Comparison of ENCODE assay signal across 19 mouse cellular contexts in genomic region chr19:43464294-43464687, GRCm38 (mm10). TPM values are rescaled to one million over a fixed set of nuclear protein-coding genes. Genes with fewer than 3 reads are reported as not detected.
DNase-seq lines count a peak whose midpoint lies in the region; ATAC-seq and TF ChIP-seq lines count a peak whose summit lies in the region.
"Had no signal": no experiment of that assay in that cellular context is flagged by ENCODE, and none has a peak within 500 bp of the region (broad histone marks: within the 10 kb centered on the region; RNA-seq: fewer than 3 reads in every experiment).

No protein-coding gene starts in this region.

- no peak for ATAC-seq in kidney, embryonic 15.5 days (replicated peaks; ENCODE audit: low FRiP score)
- no peak for ATAC-seq in kidney, embryonic 14.5 days (ENCODE audit: low FRiP score, low TSS enrichment)
- ATAC-seq in liver, embryonic 15.5 days (ENCODE audit: insufficient read depth): peak; percentile 47
- ATAC-seq in liver, embryonic 12.5 days: no peak
- peak; percentile 81 for ATAC-seq in intestine, postnatal 0 days
- ATAC-seq: forebrain, embryonic 14.5 days had no signal

- WGBS in kidney, embryonic 15.5 days: 77% methylated on average over 3 of the region's 3 CpGs
- WGBS in kidney, embryonic 14.5 days: 78% methylated on average over 3 of the region's 3 CpGs
- whole genome bisulfite sequencing in liver, embryonic 15.5 days (ENCODE audit: insufficient replicate concordance): 52% methylated on average over 3 of the region's 3 CpGs
- WGBS in liver, embryonic 12.5 days (ENCODE audit: insufficient replicate concordance): 72% methylated on average over 3 of the region's 3 CpGs
- WGBS in intestine, postnatal 0 days: 54% methylated on average over 3 of the region's 3 CpGs

- H3K36me3 ChIP-seq in kidney, embryonic 15.5 days: no peaks in the 10 kb centered on the region
- H3K36me3 ChIP-seq in kidney, embryonic 14.5 days (ENCODE audit: control insufficient read depth, insufficient read depth, low read length): no peaks in the 10 kb centered on the region
- H3K36me3 ChIP-seq in liver, embryonic 15.5 days (replicated peaks): no peaks in the 10 kb centered on the region
- no peaks in the 10 kb centered on the region for H3K36me3 ChIP-seq in liver, embryonic 12.5 days
- no peaks in the 10 kb centered on the region for H3K36me3 ChIP-seq in intestine, postnatal 0 days (ENCODE audit: control insufficient read depth, insufficient read depth)
- H3K36me3 ChIP-seq: embryonic facial prominence, embryonic 15.5 days; forebrain, embryonic 10.5 days; heart, embryonic 13.5 days; hindbrain, embryonic 12.5 days had no signal

- H3K4me1 ChIP-seq in kidney, embryonic 15.5 days: no peaks in the 10 kb centered on the region
- H3K4me1 ChIP-seq in kidney, embryonic 14.5 days (ENCODE audit: control insufficient read depth, insufficient read depth, low read length): no peaks in the 10 kb centered on the region
- H3K4me1 ChIP-seq in liver, embryonic 15.5 days (replicated peaks): no peaks in the 10 kb centered on the region
- no peaks in the 10 kb centered on the region for H3K4me1 ChIP-seq in liver, embryonic 12.5 days
- H3K4me1 ChIP-seq in intestine, postnatal 0 days (replicated peaks; ENCODE audit: control insufficient read depth, insufficient read depth, low read length): no peaks in the 10 kb centered on the region
- H3K4me1 ChIP-seq: embryonic facial prominence, embryonic 15.5 days; heart, embryonic 13.5 days; hindbrain, embryonic 12.5 days had no signal

- H3K9ac ChIP-seq in kidney, embryonic 15.5 days: no peak overlapping the region
- no peak overlapping the region for H3K9ac ChIP-seq in kidney, embryonic 14.5 days (ENCODE audit: low read depth, low read length)
- H3K9ac ChIP-seq in liver, embryonic 15.5 days: no peak overlapping the region
- H3K9ac ChIP-seq in liver, embryonic 12.5 days: no peak overlapping the region
- H3K9ac ChIP-seq in intestine, postnatal 0 days (ENCODE audit: low read depth, low read length): no peak overlapping the region
- H3K9ac ChIP-seq: embryonic facial prominence, embryonic 15.5 days; heart, embryonic 13.5 days; hindbrain, embryonic 12.5 days had no signal

- no peaks in the 10 kb centered on the region for H3K27me3 ChIP-seq in kidney, embryonic 15.5 days
- no peaks in the 10 kb centered on the region for H3K27me3 ChIP-seq in kidney, embryonic 14.5 days (ENCODE audit: control insufficient read depth, insufficient read depth, low read length)
- H3K27me3 ChIP-seq in liver, embryonic 15.5 days: no peaks in the 10 kb centered on the region
- no peaks in the 10 kb centered on the region; the same call in 1 of the 2 replicates for H3K27me3 ChIP-seq in liver, embryonic 12.5 days (replicated peaks)
- H3K27me3 ChIP-seq in intestine, postnatal 0 days (replicated peaks; ENCODE audit: control insufficient read depth, insufficient read depth, low read length): no peaks in the 10 kb centered on the region
- H3K27me3 ChIP-seq: embryonic facial prominence, embryonic 15.5 days; hindbrain, embryonic 12.5 days had no signal

- no peak for DNase-seq in ovary, postnatal 14 days (ENCODE audit: low spot score)
- DNase-seq: adrenal gland, adult 2 months; adrenal gland, postnatal 25 days; cerebellum, adult 18-20 months; cerebellum, postnatal 14 days; embryo, embryonic 11 days; gastrocnemius, postnatal 36 days; heart, postnatal 36 days had no signal

- 0 out of 2 replicates have a peak overlapping the region, but pooled peaks have one; percentile 54 for H3K27ac ChIP-seq in kidney, embryonic 15.5 days
- no peak overlapping the region for H3K27ac ChIP-seq in kidney, embryonic 14.5 days (ENCODE audit: low read depth, low read length)
- H3K27ac ChIP-seq in liver, embryonic 15.5 days (replicated peaks): no peak overlapping the region
- H3K27ac ChIP-seq in liver, embryonic 12.5 days: no peak overlapping the region
- no peak overlapping the region for H3K27ac ChIP-seq in intestine, postnatal 0 days (ENCODE audit: low read depth, low read length)
- H3K27ac ChIP-seq: embryonic facial prominence, embryonic 15.5 days; forebrain, embryonic 10.5 days; heart, embryonic 13.5 days; hindbrain, embryonic 12.5 days had no signal

- TF ChIP-seq CTCF in intestine, postnatal 0 days (IDR thresholded peaks at IDR 0.05; ENCODE audit: low read depth): no peak

- H3K4me3 ChIP-seq in kidney, embryonic 15.5 days (replicated peaks): no peak overlapping the region
- no peak overlapping the region for H3K4me3 ChIP-seq in kidney, embryonic 14.5 days (ENCODE audit: low read length)
- no peak overlapping the region for H3K4me3 ChIP-seq in liver, embryonic 15.5 days (replicated peaks)
- no peak overlapping the region for H3K4me3 ChIP-seq in liver, embryonic 12.5 days
- H3K4me3 ChIP-seq in intestine, postnatal 0 days (ENCODE audit: low read depth, low read length): no peak overlapping the region
- H3K4me3 ChIP-seq: embryonic facial prominence, embryonic 15.5 days; erythroblast, embryonic 14.5 days; forebrain, embryonic 10.5 days; heart, embryonic 13.5 days; hindbrain, embryonic 12.5 days had no signal

- no peak overlapping the region for H3K4me2 ChIP-seq in kidney, embryonic 15.5 days
- H3K4me2 ChIP-seq in kidney, embryonic 14.5 days (replicated peaks; ENCODE audit: low read depth, low read length): no peak overlapping the region
- no peak overlapping the region for H3K4me2 ChIP-seq in liver, embryonic 15.5 days
- H3K4me2 ChIP-seq in liver, embryonic 12.5 days: no peak overlapping the region
- no peak overlapping the region for H3K4me2 ChIP-seq in intestine, postnatal 0 days (replicated peaks; ENCODE audit: low read depth)
- H3K4me2 ChIP-seq: embryonic facial prominence, embryonic 15.5 days; heart, embryonic 13.5 days; hindbrain, embryonic 12.5 days had no signal

- H3K9me3 ChIP-seq in kidney, embryonic 15.5 days (replicated peaks): no peaks in the 10 kb centered on the region
- H3K9me3 ChIP-seq in kidney, embryonic 14.5 days (ENCODE audit: control insufficient read depth, low read length): no peaks in the 10 kb centered on the region
- H3K9me3 ChIP-seq in liver, embryonic 15.5 days (replicated peaks): no peaks in the 10 kb centered on the region
- H3K9me3 ChIP-seq in liver, embryonic 12.5 days (replicated peaks): no peaks in the 10 kb centered on the region
- no peaks in the 10 kb centered on the region for H3K9me3 ChIP-seq in intestine, postnatal 0 days (ENCODE audit: control insufficient read depth)
- H3K9me3 ChIP-seq: embryonic facial prominence, embryonic 15.5 days; forebrain, embryonic 10.5 days; heart, embryonic 13.5 days; hindbrain, embryonic 12.5 days had no signal

RNA-seq across cellular contexts. Expression of gene Cnnm1, which starts 24.1 kb away (rescaled TPM):
- 0.19 TPM in 2 replicates for polyA plus RNA-seq in kidney, embryonic 15.5 days (2015; fragmentation: Nextera tagmentation; extraction: Ambion mirVana)
- polyA plus RNA-seq in kidney, embryonic 14.5 days (2014; fragmentation: Nextera tagmentation; extraction: Ambion mirVana): 0.13 TPM in 1 of 2 replicates, not detected in the other
- 0.12 and 0.21 TPM in 2 replicates for polyA plus RNA-seq in liver, embryonic 15.5 days (2015; fragmentation: Nextera tagmentation; extraction: Ambion mirVana)
- polyA plus RNA-seq in liver, embryonic 12.5 days (2016; fragmentation: Nextera tagmentation; extraction: Ambion mirVana): 0.08 and 0.18 TPM in 2 replicates
- polyA plus RNA-seq in intestine, postnatal 0 days (2015; fragmentation: Nextera tagmentation; extraction: Ambion mirVana): 5.4 and 5.5 TPM in 2 replicates
- polyA plus RNA-seq: erythroblast, embryonic 14.5 days had no signal

Comparison
In these comparisons a context has a peak if more than half of its experiments do, and no peak if none do; other contexts are left out.
1. ATAC-seq: peak in liver, embryonic 15.5 days (single experiment) and intestine, postnatal 0 days (single experiment); none in kidney, embryonic 15.5 days (single experiment), kidney, embryonic 14.5 days (single experiment) and liver, embryonic 12.5 days (single experiment).